Mouse (Mus musculus): ENCODE data around the gene Slc7a1. TPM values are rescaled to one million over a fixed set of nuclear protein-coding genes. Genes with fewer than 3 reads are reported as not detected.

The Slc7a1 gene
- polyA plus RNA-seq, 1 experiment from 2014 or later: 39.0 TPM

DNA sequence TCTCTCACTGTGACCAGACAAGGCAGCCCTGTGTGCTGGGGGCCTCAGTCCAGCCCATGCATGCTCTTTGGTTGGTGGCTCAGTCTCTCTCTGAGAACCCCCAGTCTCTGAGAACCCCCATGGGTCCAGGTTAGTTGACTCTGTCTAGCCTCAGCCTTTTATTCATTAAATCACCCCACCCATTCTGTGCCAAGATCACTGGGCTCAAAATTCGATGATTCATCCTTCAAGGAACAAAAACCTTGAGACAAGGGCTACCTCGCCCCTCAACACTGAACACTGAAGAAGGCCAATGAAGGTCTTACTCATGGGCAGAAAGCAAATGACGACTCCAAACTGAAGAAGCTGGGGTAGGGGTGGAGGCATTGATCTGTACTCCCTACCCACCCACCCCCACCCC is 31.9 kb downstream of the Slc7a1 start:
- Histone ChIP-seq H3K27me3 (replicated peaks; ENCODE audit: control insufficient read depth, insufficient read depth, low read length) (no peaks in the 10 kb centered on the region), H3K27ac (ENCODE audit: low read depth, low read length) (no peak overlapping the region), H3K4me1 (ENCODE audit: control insufficient read depth, insufficient read depth, low read depth, low read length) (no peaks in the 10 kb centered on the region), H3K9me3 (ENCODE audit: control insufficient read depth, low read length) (no peaks in the 10 kb centered on the region; the same call in 1 of the 2 replicates), H3K9ac (ENCODE audit: low read depth, low read length) (no peak overlapping the region), H3K4me3 (ENCODE audit: low read length) (no peak overlapping the region), H3K36me3 (ENCODE audit: control insufficient read depth, insufficient read depth, low read length) (0 out of 2 replicates have a peak, but pooled peaks cover 2% of the 10 kb centered on the region), H3K4me2 (ENCODE audit: low read length) (no peak overlapping the region)
- ATAC-seq: no peak
- 88% methylated on average over 3 of the region's 3 CpGs for WGBS

DNA sequence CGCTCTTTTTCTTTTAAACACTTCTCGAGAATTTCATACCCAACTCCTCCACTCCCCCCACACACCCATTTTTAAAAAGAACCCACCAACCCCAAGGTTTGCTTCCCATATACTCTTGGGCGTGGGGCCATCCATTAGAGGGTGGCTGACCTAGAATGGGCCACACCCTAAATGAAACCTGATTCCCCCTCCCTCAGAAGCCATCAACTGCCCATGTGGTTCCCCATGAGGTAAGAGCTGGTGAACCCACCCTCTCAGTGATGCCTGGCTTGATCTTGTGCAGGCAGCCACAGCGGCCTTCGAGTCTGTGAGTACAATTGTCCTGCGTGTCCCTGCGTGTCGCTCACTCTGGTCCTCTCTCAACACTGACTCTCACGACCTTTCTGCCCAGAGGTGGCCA is 33.2 kb downstream of the Slc7a1 start:
- 87% methylated on average over 9 of the region's 9 CpGs for WGBS

DNA sequence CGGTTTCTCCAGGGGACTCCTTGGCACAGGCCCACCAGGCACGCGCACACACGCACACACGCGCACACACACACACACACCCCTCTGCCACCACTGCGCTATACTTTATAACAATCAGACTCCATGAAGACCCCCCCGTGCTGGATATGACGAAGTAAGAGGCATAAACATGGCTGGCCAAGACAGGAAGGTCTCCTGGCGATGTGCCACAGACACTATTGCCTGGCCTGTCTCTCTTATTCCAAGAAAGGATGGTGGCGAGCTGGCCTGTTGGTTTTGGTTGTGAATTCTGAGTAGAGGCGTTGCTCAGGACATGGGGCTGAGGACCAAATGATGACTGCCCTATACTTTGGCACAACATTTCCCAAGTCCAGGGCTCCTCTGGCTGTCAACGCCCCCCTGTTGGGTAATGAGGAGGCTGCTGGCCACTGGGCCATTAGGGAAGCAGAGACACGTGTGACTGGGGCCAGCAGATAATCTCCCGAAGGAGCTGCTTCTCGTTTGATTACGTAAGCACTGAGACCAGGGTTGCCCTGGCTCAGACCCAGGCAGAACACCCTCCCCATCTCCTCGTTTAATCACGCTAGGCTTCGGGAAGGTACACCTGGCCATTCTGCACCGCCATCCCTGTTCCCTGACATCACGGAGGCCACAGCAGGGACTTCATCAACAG is 36.1 kb downstream of the Slc7a1 start:
- Histone ChIP-seq H3K4me3 (ENCODE audit: low read length) (no peak overlapping the region), H3K27me3 (replicated peaks; ENCODE audit: control insufficient read depth, insufficient read depth, low read length) (no peaks in the 10 kb centered on the region), H3K4me1 (ENCODE audit: control insufficient read depth, insufficient read depth, low read depth, low read length) (no peaks in the 10 kb centered on the region), H3K9me3 (ENCODE audit: control insufficient read depth, low read length) (no peaks in the 10 kb centered on the region), H3K27ac (ENCODE audit: low read depth, low read length) (no peak overlapping the region), H3K36me3 (ENCODE audit: control insufficient read depth, insufficient read depth, low read length) (0 out of 2 replicates have a peak, but pooled peaks cover 2% of the 10 kb centered on the region), H3K4me2 (ENCODE audit: low read length) (no peak overlapping the region), H3K9ac (ENCODE audit: low read depth, low read length) (no peak overlapping the region)
- ATAC-seq: no peak
- 86% methylated on average over 22 of the region's 22 CpGs for WGBS

More for the DNA sequence above, 33.2 kb downstream of the Slc7a1 start:
- Histone ChIP-seq H3K4me1 (ENCODE audit: control insufficient read depth, insufficient read depth, low read depth, low read length) (no peaks in the 10 kb centered on the region), H3K27ac (ENCODE audit: low read depth, low read length) (no peak overlapping the region), H3K4me2 (ENCODE audit: low read length) (no peak overlapping the region), H3K9me3 (ENCODE audit: control insufficient read depth, low read length) (no peaks in the 10 kb centered on the region; the same call in 1 of the 2 replicates), H3K27me3 (replicated peaks; ENCODE audit: control insufficient read depth, insufficient read depth, low read length) (no peaks in the 10 kb centered on the region), H3K36me3 (ENCODE audit: control insufficient read depth, insufficient read depth, low read length) (0 out of 2 replicates have a peak, but pooled peaks cover 2% of the 10 kb centered on the region), H3K9ac (ENCODE audit: low read depth, low read length) (no peak overlapping the region), H3K4me3 (ENCODE audit: low read length) (no peak overlapping the region)
- no peak for ATAC-seq

DNA sequence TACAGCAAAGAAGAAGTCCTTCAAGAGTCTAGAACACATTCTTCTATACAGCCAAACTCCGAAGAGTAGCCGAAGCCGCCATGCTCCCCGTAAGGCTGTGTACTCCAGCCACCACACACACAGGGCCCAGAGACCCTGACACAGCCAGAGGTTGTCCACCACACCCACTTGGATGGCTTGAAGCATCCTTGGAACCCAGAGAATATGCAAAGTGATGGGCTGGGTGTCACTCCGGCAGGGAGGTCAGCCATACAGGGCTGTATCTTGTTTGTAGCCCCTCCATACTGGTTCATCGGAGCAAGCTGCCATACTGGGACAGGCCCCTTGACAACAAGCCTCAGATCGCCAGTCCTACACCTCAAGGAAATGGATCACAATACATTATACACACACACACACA is 37.4 kb downstream of the Slc7a1 start:
- H3K9me3 ChIP-seq (ENCODE audit: control insufficient read depth, low read length): no peaks in the 10 kb centered on the region
- no peaks in the 10 kb centered on the region for H3K27me3 ChIP-seq (replicated peaks; ENCODE audit: control insufficient read depth, insufficient read depth, low read length)
- H3K4me3 ChIP-seq (ENCODE audit: low read length): no peak overlapping the region
- H3K4me2 ChIP-seq (ENCODE audit: low read length): no peak overlapping the region
- H3K9ac ChIP-seq (ENCODE audit: low read depth, low read length): no peak overlapping the region
- 0 out of 2 replicates have a peak, but pooled peaks cover 2% of the 10 kb centered on the region for H3K36me3 ChIP-seq (ENCODE audit: control insufficient read depth, insufficient read depth, low read length)
- ATAC-seq: no peak
- H3K27ac ChIP-seq (ENCODE audit: low read depth, low read length): no peak overlapping the region
- no peaks in the 10 kb centered on the region for H3K4me1 ChIP-seq (ENCODE audit: control insufficient read depth, insufficient read depth, low read depth, low read length)
- WGBS: over 99% methylated on average over 7 of the region's 7 CpGs

DNA sequence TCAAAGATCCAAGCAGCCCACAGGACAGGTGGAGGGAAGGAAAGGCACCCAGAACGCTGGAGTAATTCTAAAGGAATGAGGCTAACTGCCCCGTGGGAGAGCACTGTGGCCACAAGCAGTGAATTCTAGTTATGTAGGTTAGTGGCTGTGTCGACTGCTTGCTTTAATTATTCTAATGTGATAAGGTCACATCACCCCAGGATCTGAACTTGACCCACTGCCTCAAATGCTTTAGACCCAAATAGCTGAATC is 38.0 kb downstream of the Slc7a1 start:
- Histone ChIP-seq H3K9me3 (ENCODE audit: control insufficient read depth, low read length) (no peaks in the 10 kb centered on the region), H3K4me2 (ENCODE audit: low read length) (no peak overlapping the region), H3K36me3 (ENCODE audit: control insufficient read depth, insufficient read depth, low read length) (0 out of 2 replicates have a peak, but pooled peaks cover 2% of the 10 kb centered on the region), H3K27ac (ENCODE audit: low read depth, low read length) (no peak overlapping the region), H3K27me3 (replicated peaks; ENCODE audit: control insufficient read depth, insufficient read depth, low read length) (no peaks in the 10 kb centered on the region), H3K4me3 (ENCODE audit: low read length) (no peak overlapping the region), H3K4me1 (ENCODE audit: control insufficient read depth, insufficient read depth, low read depth, low read length) (no peaks in the 10 kb centered on the region), H3K9ac (ENCODE audit: low read depth, low read length) (no peak overlapping the region)
- ATAC-seq: no peak
- WGBS: 60% methylated on average over 3 of the region's 3 CpGs

DNA sequence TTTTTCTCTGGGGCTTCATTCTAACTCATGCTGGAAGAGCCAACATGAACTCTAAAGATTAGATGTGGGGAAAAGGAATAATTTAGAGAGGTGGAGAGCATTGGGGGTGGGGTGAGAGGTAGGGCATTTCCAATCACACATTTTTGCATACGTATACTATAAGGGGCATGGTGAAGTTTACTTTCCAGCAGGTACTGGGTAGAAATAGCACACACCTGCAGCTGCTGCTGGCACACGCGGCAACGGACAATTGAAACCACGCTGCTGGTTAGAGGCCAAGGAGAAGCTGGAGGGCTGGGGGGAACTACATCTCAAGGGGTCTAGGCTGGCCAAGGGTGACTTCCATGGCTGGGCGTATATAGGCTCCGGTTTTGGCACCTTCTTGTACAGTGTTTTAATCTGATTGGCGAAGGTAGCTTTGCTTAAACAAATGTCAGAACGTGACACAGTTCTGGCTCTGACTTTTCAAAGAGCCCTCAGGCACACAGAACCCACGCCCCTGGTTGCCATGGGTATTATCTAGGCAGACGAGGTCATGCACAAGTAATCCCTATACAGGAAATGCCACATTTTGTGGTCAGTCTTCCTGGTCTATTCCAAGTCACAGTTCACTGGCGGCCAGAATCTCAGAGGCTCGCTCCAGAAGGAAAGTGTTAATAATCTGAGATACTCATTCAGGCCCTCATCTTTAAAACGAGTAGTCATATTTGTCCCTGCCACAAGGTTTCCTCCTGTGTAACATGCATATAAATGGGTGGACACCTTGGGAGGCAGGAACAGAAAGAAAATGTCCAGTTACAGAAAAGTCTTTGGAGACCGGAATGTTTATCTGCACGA is 38.6 kb downstream of the Slc7a1 start:
- Histone ChIP-seq H3K27ac (ENCODE audit: low read depth, low read length) (no peak overlapping the region), H3K9me3 (ENCODE audit: control insufficient read depth, low read length) (no peaks in the 10 kb centered on the region), H3K9ac (ENCODE audit: low read depth, low read length) (no peak overlapping the region), H3K4me3 (ENCODE audit: low read length) (no peak overlapping the region), H3K4me2 (ENCODE audit: low read length) (no peak overlapping the region), H3K36me3 (ENCODE audit: control insufficient read depth, insufficient read depth, low read length) (0 out of 2 replicates have a peak, but pooled peaks cover 2% of the 10 kb centered on the region), H3K4me1 (ENCODE audit: control insufficient read depth, insufficient read depth, low read depth, low read length) (no peaks in the 10 kb centered on the region), H3K27me3 (replicated peaks; ENCODE audit: control insufficient read depth, insufficient read depth, low read length) (no peaks in the 10 kb centered on the region)
- ATAC-seq: no peak
- 70% methylated on average over 16 of the region's 16 CpGs for WGBS

DNA sequence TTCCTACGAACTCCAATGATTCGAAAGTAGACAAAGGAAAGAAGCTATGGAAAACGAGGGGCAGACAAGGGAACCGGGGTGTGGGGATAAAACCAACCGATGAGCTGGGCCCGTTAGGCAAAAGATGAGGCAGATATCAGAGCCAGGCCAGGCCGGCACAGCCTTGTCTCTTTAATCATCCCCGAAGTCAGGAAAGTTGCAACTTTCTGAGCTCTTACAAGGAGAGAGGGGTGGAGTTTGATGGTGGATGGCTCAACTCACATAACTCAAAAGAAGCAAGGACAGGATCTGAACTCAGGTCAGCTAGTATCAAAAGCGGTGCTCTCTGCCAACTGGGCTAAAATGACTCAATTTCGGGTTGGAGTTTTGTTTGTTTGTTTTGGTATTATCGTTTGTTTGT is 40.6 kb downstream of the Slc7a1 start:
- Histone ChIP-seq H3K36me3 (ENCODE audit: control insufficient read depth, insufficient read depth, low read length) (no peaks in the 10 kb centered on the region), H3K4me3 (ENCODE audit: low read length) (no peak overlapping the region), H3K27ac (ENCODE audit: low read depth, low read length) (no peak overlapping the region), H3K9ac (ENCODE audit: low read depth, low read length) (no peak overlapping the region), H3K4me2 (ENCODE audit: low read length) (no peak overlapping the region), H3K9me3 (ENCODE audit: control insufficient read depth, low read length) (no peaks in the 10 kb centered on the region), H3K27me3 (replicated peaks; ENCODE audit: control insufficient read depth, insufficient read depth, low read length) (no peaks in the 10 kb centered on the region), H3K4me1 (ENCODE audit: control insufficient read depth, insufficient read depth, low read depth, low read length) (no peaks in the 10 kb centered on the region)
- 94% methylated on average over 11 of the region's 11 CpGs for WGBS
- ATAC-seq: no peak

DNA sequence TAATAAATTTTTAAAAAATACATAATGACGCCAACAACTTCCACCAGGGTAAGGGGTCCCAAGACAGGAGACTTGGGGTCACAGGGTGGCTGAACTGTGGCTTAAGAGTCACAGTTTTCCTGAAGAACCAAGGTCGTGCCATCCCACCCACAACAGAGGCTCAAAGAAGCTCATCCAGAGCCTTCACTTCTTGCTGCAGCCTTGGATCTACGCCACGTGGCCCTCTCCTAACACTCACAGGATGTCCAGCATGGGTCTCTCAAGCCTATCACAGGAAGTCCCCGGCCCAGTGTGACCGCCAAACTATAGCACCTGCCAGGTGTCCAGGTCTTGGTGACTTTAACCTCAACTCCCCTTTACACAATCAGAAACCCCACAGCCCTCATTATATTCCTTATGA is 42.5 kb downstream of the Slc7a1 start:
- no peaks in the 10 kb centered on the region for H3K9me3 ChIP-seq (ENCODE audit: control insufficient read depth, low read length)
- WGBS: 95% methylated on average over 6 of the region's 6 CpGs
- no peaks in the 10 kb centered on the region for H3K4me1 ChIP-seq (ENCODE audit: control insufficient read depth, insufficient read depth, low read depth, low read length)
- H3K36me3 ChIP-seq (ENCODE audit: control insufficient read depth, insufficient read depth, low read length): no peaks in the 10 kb centered on the region
- no peak overlapping the region for H3K4me2 ChIP-seq (ENCODE audit: low read length)
- H3K9ac ChIP-seq (ENCODE audit: low read depth, low read length): no peak overlapping the region
- ATAC-seq: no peak
- H3K4me3 ChIP-seq (ENCODE audit: low read length): no peak overlapping the region
- no peaks in the 10 kb centered on the region for H3K27me3 ChIP-seq (replicated peaks; ENCODE audit: control insufficient read depth, insufficient read depth, low read length)
- H3K27ac ChIP-seq (ENCODE audit: low read depth, low read length): no peak overlapping the region

DNA sequence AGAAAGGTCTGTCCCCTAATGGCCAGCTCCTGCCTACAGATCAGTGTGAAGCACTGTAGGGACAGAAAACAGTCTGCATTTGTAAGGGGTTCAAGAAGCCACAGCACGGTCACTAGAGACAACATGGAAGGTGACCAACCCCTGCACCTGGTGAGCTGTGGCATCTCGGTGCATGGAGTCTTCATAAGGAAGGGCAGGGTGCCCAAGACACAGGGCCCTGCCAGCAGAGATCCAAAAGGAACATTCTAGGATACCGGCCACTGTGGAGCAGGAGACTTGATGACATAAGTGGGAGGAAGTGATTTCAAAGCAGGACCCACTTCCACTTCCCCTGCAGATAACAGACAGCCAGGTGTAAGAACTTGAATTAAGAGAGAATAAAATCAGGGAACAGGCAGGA is 43.9 kb downstream of the Slc7a1 start:
- no peak overlapping the region for H3K27ac ChIP-seq (ENCODE audit: low read depth, low read length)
- no peaks in the 10 kb centered on the region for H3K9me3 ChIP-seq (ENCODE audit: control insufficient read depth, low read length)
- WGBS: 95% methylated on average over 3 of the region's 3 CpGs
- H3K27me3 ChIP-seq (replicated peaks; ENCODE audit: control insufficient read depth, insufficient read depth, low read length): no peaks in the 10 kb centered on the region
- H3K4me2 ChIP-seq (ENCODE audit: low read length): no peak overlapping the region
- H3K9ac ChIP-seq (ENCODE audit: low read depth, low read length): no peak overlapping the region
- H3K4me1 ChIP-seq (ENCODE audit: control insufficient read depth, insufficient read depth, low read depth, low read length): no peaks in the 10 kb centered on the region
- ATAC-seq: no peak
- no peaks in the 10 kb centered on the region for H3K36me3 ChIP-seq (ENCODE audit: control insufficient read depth, insufficient read depth, low read length)
- no peak overlapping the region for H3K4me3 ChIP-seq (ENCODE audit: low read length)

All from hindbrain, embryonic 16.5 days (tissue).